8 mouse cellular contexts compared by ENCODE assay signal in the genomic region with DNA sequence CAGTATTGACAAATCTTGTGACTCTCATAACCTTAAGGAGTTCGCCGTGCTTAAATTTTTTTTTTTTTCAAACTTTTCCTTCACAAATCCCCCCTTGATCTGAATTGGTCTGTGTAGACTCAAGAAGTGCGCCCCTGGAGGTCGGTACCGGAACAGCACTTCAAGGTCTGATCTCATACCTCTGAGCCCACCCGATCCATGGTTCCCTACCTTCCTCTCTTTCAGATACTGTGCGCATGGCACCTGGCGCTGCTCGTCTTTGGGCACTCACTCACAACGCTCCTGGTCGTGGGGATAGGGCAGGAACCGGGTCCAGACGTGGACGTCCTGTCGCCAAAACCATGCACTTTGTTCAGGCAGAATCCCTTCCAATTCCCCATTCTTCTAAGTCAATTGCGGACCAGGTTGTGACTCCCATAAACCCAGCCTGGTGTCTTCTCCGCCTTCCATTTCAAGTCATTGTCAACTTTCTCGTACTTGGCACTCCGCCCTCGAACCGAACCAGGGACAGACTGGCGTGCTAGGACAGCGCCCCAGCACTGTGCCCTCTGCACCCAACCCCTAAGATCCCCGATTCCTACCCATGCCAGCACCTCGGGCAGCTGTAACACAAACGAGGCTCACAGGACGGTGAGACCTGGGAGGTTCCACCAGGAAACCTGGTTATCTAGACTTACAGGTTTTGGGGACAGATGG. TPM values are rescaled to one million over a fixed set of nuclear protein-coding genes. Genes with fewer than 3 reads are reported as not detected.
DNase-seq lines count a peak whose midpoint lies in the region; ATAC-seq and TF ChIP-seq lines count a peak whose summit lies in the region.

No protein-coding gene starts in this region.

- TF ChIP-seq CTCF in testis, adult 2 months (IDR thresholded peaks at IDR 0.05; ENCODE audit: control insufficient read depth, insufficient read depth, insufficient replicate concordance, low read depth, low read length) = peak; percentile 80; the same call in 1 of the 2 replicates

- TF ChIP-seq POLR2A in testis, adult 2 months (IDR thresholded peaks at IDR 0.05; ENCODE audit: control insufficient read depth, low read depth, low read length) = no peak

- peaks cover 96% of the 10 kb centered on the region for H3K27me3 ChIP-seq in liver, embryonic 12.5 days (replicated peaks)
- no peaks in the 10 kb centered on the region for H3K27me3 ChIP-seq in testis, adult 2 months (ENCODE audit: control insufficient read depth, insufficient read depth, low read length)

- H3K4me2 ChIP-seq in liver, embryonic 12.5 days = peak overlapping the region; percentile 45

- DNase-seq in 3T3-L1 (ENCODE audit: low read depth, low spot score) (peak; percentile 64), NIH3T3 (ENCODE audit: low read depth) (peak; percentile 66)
- DNase-seq in cerebellum, postnatal 4 days (ENCODE audit: low spot score in 2 of 2) = peak; percentile 68 to 82
- DNase-seq in gastrocnemius, postnatal 10 days = peak; percentile 74
- DNase-seq in naive thymus-derived CD4-positive, alpha-beta T cell, adult 2 months (ENCODE audit: low read depth) = peak; percentile 80

- no peaks in the 10 kb centered on the region for H3K9me3 ChIP-seq in liver, embryonic 12.5 days (replicated peaks)

- 7% methylated on average over 27 of the region's 27 CpGs for WGBS in liver, embryonic 12.5 days (ENCODE audit: insufficient replicate concordance)

- 0 out of 2 replicates have a peak overlapping the region, but pooled peaks have one; percentile 8 for H3K4me3 ChIP-seq in liver, embryonic 12.5 days
- H3K4me3 ChIP-seq in testis, adult 2 months (ENCODE audit: control insufficient read depth, low read depth, low read length) = peak overlapping the region; percentile 2

- H3K4me1 ChIP-seq in liver, embryonic 12.5 days = no peaks in the 10 kb centered on the region; the same call in 1 of the 2 replicates
- H3K4me1 ChIP-seq in testis, adult 2 months (ENCODE audit: control insufficient read depth, insufficient read depth, low read length) = peaks cover 9% of the 10 kb centered on the region

- no peaks in the 10 kb centered on the region for H3K36me3 ChIP-seq in liver, embryonic 12.5 days
- H3K36me3 ChIP-seq in testis, adult 2 months (ENCODE audit: control insufficient read depth, insufficient read depth, low read length) = no peaks in the 10 kb centered on the region

- H3K27ac ChIP-seq in liver, embryonic 12.5 days = no peak overlapping the region
- H3K27ac ChIP-seq in testis, adult 2 months (ENCODE audit: control insufficient read depth, insufficient read depth, low read depth, low read length) = no peak overlapping the region

- no peak overlapping the region for H3K9ac ChIP-seq in liver, embryonic 12.5 days

- ATAC-seq in inflammation-experienced regulatory T-cells, adult 6 months = peak; percentile 43
- ATAC-seq in liver, embryonic 12.5 days = no peak

RNA-seq across cellular contexts. Expression of a gene that starts 0.7 kb away (rescaled TPM):
- under 1 TPM; 0.31 to 0.79 TPM for total RNA-seq in gastrocnemius, postnatal 10 days (2021)
- not detected for polyA plus RNA-seq in inflammation-experienced regulatory T-cells, adult 6 months (2017; shearing (Covaris generic))
- not detected in 2 replicates for polyA plus RNA-seq in liver, embryonic 12.5 days (2016; fragmentation: Nextera tagmentation; extraction: Ambion mirVana)
- 0.12 and 0.41 TPM in 2 replicates for polyA plus RNA-seq in testis, adult 2 months (2012; rRNA removed)

RNA-seq across cellular contexts. Expression of a gene that starts 2.6 kb away (rescaled TPM):
- total RNA-seq in gastrocnemius, postnatal 10 days (2021) = under 1 TPM; 0.19 to 0.43 TPM
- polyA plus RNA-seq in inflammation-experienced regulatory T-cells, adult 6 months (2017; shearing (Covaris generic)) = not detected
- not detected in 2 replicates for polyA plus RNA-seq in liver, embryonic 12.5 days (2016; fragmentation: Nextera tagmentation; extraction: Ambion mirVana)
- polyA plus RNA-seq in testis, adult 2 months (2012; rRNA removed) = 0.07 and 0.09 TPM in 2 replicates

RNA-seq across cellular contexts. Expression of a gene that starts 14.2 kb away (rescaled TPM):
- not detected for total RNA-seq in gastrocnemius, postnatal 10 days (2021)
- polyA plus RNA-seq in inflammation-experienced regulatory T-cells, adult 6 months (2017; shearing (Covaris generic)) = not detected
- not detected in 2 replicates for polyA plus RNA-seq in liver, embryonic 12.5 days (2016; fragmentation: Nextera tagmentation; extraction: Ambion mirVana)
- 0.06 and 0.08 TPM in 2 replicates for polyA plus RNA-seq in testis, adult 2 months (2012; rRNA removed)

RNA-seq across cellular contexts. Expression of a gene that starts 14.6 kb away (rescaled TPM):
- under 1 TPM; 0.33 to 0.34 TPM for total RNA-seq in gastrocnemius, postnatal 10 days (2021)
- not detected for polyA plus RNA-seq in inflammation-experienced regulatory T-cells, adult 6 months (2017; shearing (Covaris generic))
- not detected in 2 replicates for polyA plus RNA-seq in liver, embryonic 12.5 days (2016; fragmentation: Nextera tagmentation; extraction: Ambion mirVana)
- polyA plus RNA-seq in testis, adult 2 months (2012; rRNA removed) = 0.06 and 0.11 TPM in 2 replicates

RNA-seq across cellular contexts. Expression of a gene that starts 56.1 kb away (rescaled TPM):
- total RNA-seq in gastrocnemius, postnatal 10 days (2021) = 1 to 10 TPM; 7.5 to 9.4 TPM
- under 1 TPM in 1 of 3 experiments, not detected in 2; 0.39 TPM for polyA plus RNA-seq in inflammation-experienced regulatory T-cells, adult 6 months (2017; shearing (Covaris generic))
- polyA plus RNA-seq in liver, embryonic 12.5 days (2016; fragmentation: Nextera tagmentation; extraction: Ambion mirVana) = 2.0 TPM in 2 replicates
- polyA plus RNA-seq in testis, adult 2 months (2012; rRNA removed) = 16.7 and 19.4 TPM in 2 replicates
